Mouse (Mus musculus): ENCODE measurements around the gene Elavl3. TPM values are rescaled to one million over a fixed set of nuclear protein-coding genes. Genes with fewer than 3 reads are reported as not detected.

Gene Elavl3
- polyA plus RNA-seq, 1 experiment from 2014 or later = 0.19 TPM

- no peak for DNase-seq (ENCODE audit: low spot score)
- H3K4me1 ChIP-seq (replicated peaks; ENCODE audit: control insufficient read depth, insufficient read depth, low read length) = no peaks in the 10 kb centered on the region
- H3K27me3 ChIP-seq (replicated peaks; ENCODE audit: control insufficient read depth, insufficient read depth, low read length) = peaks cover 25% of the 10 kb centered on the region
- 87% methylated on average over 10 of the region's 10 CpGs for WGBS
- no peak overlapping the region for H3K27ac ChIP-seq (ENCODE audit: low read depth, low read length)
- no peak overlapping the region for H3K4me2 ChIP-seq
- no peak overlapping the region for H3K9ac ChIP-seq (ENCODE audit: low read depth, low read length)
- H3K4me3 ChIP-seq (ENCODE audit: low read depth, low read length) = no peak overlapping the region
- no peak for ATAC-seq (replicated peaks; ENCODE audit: low FRiP score)
- H3K36me3 ChIP-seq (ENCODE audit: control insufficient read depth, insufficient read depth, low read length) = no peaks in the 10 kb centered on the region
- no peaks in the 10 kb centered on the region for H3K9me3 ChIP-seq (ENCODE audit: control insufficient read depth, low read length)
Observed at GRCm38 (mm10) chr9:21976626-21977175, 75.1 kb downstream of the Elavl3 start.

GRCm38 (mm10) chr9:21969304-21969703 is 82.5 kb downstream of the Elavl3 start:
- WGBS = 85% methylated on average over 4 of the region's 4 CpGs
- ATAC-seq (replicated peaks; ENCODE audit: low FRiP score) (no peak), DNase-seq (ENCODE audit: low spot score) (no peak)
- no peaks in the 10 kb centered on the region for H3K36me3 ChIP-seq (ENCODE audit: control insufficient read depth, insufficient read depth, low read length)
- no peak overlapping the region for H3K27ac ChIP-seq (ENCODE audit: low read depth, low read length)
- H3K4me3 ChIP-seq (ENCODE audit: low read depth, low read length) = no peak overlapping the region
- no peak overlapping the region for H3K4me2 ChIP-seq
- H3K27me3 ChIP-seq (replicated peaks; ENCODE audit: control insufficient read depth, insufficient read depth, low read length) = no peaks in the 10 kb centered on the region
- H3K9ac ChIP-seq (ENCODE audit: low read depth, low read length) = no peak overlapping the region
- no peaks in the 10 kb centered on the region for H3K4me1 ChIP-seq (replicated peaks; ENCODE audit: control insufficient read depth, insufficient read depth, low read length)
- H3K9me3 ChIP-seq (ENCODE audit: control insufficient read depth, low read length) = no peaks in the 10 kb centered on the region

GRCm38 (mm10) chr9:21968883-21969282 is 82.9 kb downstream of the Elavl3 start:
- H3K27ac ChIP-seq (ENCODE audit: low read depth, low read length) = no peak overlapping the region
- no peak overlapping the region for H3K9ac ChIP-seq (ENCODE audit: low read depth, low read length)
- H3K27me3 ChIP-seq (replicated peaks; ENCODE audit: control insufficient read depth, insufficient read depth, low read length) = no peaks in the 10 kb centered on the region
- no peaks in the 10 kb centered on the region for H3K36me3 ChIP-seq (ENCODE audit: control insufficient read depth, insufficient read depth, low read length)
- DNase-seq (ENCODE audit: low spot score) (no peak), ATAC-seq (replicated peaks; ENCODE audit: low FRiP score) (no peak)
- H3K9me3 ChIP-seq (ENCODE audit: control insufficient read depth, low read length) = no peaks in the 10 kb centered on the region
- 59% methylated on average over 6 of the region's 6 CpGs for WGBS
- H3K4me2 ChIP-seq = no peak overlapping the region
- peaks cover 4% of the 10 kb centered on the region for H3K4me1 ChIP-seq (replicated peaks; ENCODE audit: control insufficient read depth, insufficient read depth, low read length)
- no peak overlapping the region for H3K4me3 ChIP-seq (ENCODE audit: low read depth, low read length)

Other genes with a start within 250 kb of the Elavl3 start
- gene Angptl8, start 216.5 kb downstream of the Elavl3 start, polyA plus RNA-seq (2014; fragmentation: Nextera tagmentation; extraction: Ambion mirVana) = 16.1 and 17.4 TPM in 2 replicates
- 14.9 and 21.6 TPM in 2 replicates for gene Dock6, start 199.4 kb downstream of the Elavl3 start, polyA plus RNA-seq (2014; fragmentation: Nextera tagmentation; extraction: Ambion mirVana)
- gene Rab3d, start 133.8 kb downstream of the Elavl3 start, polyA plus RNA-seq (2014; fragmentation: Nextera tagmentation; extraction: Ambion mirVana) = 5.7 and 7.3 TPM in 2 replicates
- gene Ccdc159, start 124.6 kb downstream of the Elavl3 start, polyA plus RNA-seq (2014; fragmentation: Nextera tagmentation; extraction: Ambion mirVana) = 2.2 and 2.9 TPM in 2 replicates
- gene Tmem205, start 124.5 kb downstream of the Elavl3 start, polyA plus RNA-seq (2014; fragmentation: Nextera tagmentation; extraction: Ambion mirVana) = 45.0 and 51.0 TPM in 2 replicates
- gene Plppr2, start 115.0 kb downstream of the Elavl3 start, polyA plus RNA-seq (2014; fragmentation: Nextera tagmentation; extraction: Ambion mirVana) = 6.1 and 7.2 TPM in 2 replicates
- 9.8 and 11.9 TPM in 2 replicates for gene Swsap1, start 96.3 kb downstream of the Elavl3 start, polyA plus RNA-seq (2014; fragmentation: Nextera tagmentation; extraction: Ambion mirVana)
- 131 TPM in 2 replicates for gene Epor, start 88.5 kb downstream of the Elavl3 start, polyA plus RNA-seq (2014; fragmentation: Nextera tagmentation; extraction: Ambion mirVana)
- gene Rgl3, start 62.6 kb downstream of the Elavl3 start, polyA plus RNA-seq (2014; fragmentation: Nextera tagmentation; extraction: Ambion mirVana) = 0.34 and 0.55 TPM in 2 replicates
- 0.23 and 0.29 TPM in 2 replicates for gene Ccdc151, start 49.4 kb downstream of the Elavl3 start, polyA plus RNA-seq (2014; fragmentation: Nextera tagmentation; extraction: Ambion mirVana)
- gene Prkcsh, start 49.2 kb downstream of the Elavl3 start, polyA plus RNA-seq (2014; fragmentation: Nextera tagmentation; extraction: Ambion mirVana) = 89.4 and 89.5 TPM in 2 replicates
- gene Gm49318, start 19.2 kb upstream of the Elavl3 start, polyA plus RNA-seq (2014; fragmentation: Nextera tagmentation; extraction: Ambion mirVana) = not detected in 2 replicates
- gene Zfp653, start 19.4 kb upstream of the Elavl3 start, polyA plus RNA-seq (2014; fragmentation: Nextera tagmentation; extraction: Ambion mirVana) = 5.5 and 7.5 TPM in 2 replicates
- gene Ecsit, start 33.4 kb upstream of the Elavl3 start, polyA plus RNA-seq (2014; fragmentation: Nextera tagmentation; extraction: Ambion mirVana) = 55.1 and 59.2 TPM in 2 replicates
- gene Cnn1, start 47.2 kb upstream of the Elavl3 start, polyA plus RNA-seq (2014; fragmentation: Nextera tagmentation; extraction: Ambion mirVana) = 3.6 and 6.2 TPM in 2 replicates
- gene Elof1, start 65.1 kb upstream of the Elavl3 start, polyA plus RNA-seq (2014; fragmentation: Nextera tagmentation; extraction: Ambion mirVana) = 159 and 169 TPM in 2 replicates
- gene Acp5, start 83.7 kb upstream of the Elavl3 start, polyA plus RNA-seq (2014; fragmentation: Nextera tagmentation; extraction: Ambion mirVana) = 156 and 162 TPM in 2 replicates
- 66.6 and 67.9 TPM in 2 replicates for gene Pigyl, start 104.8 kb upstream of the Elavl3 start, polyA plus RNA-seq (2014; fragmentation: Nextera tagmentation; extraction: Ambion mirVana)
- 0.13 and 0.15 TPM in 2 replicates for gene Zfp872, start 136.1 kb upstream of the Elavl3 start, polyA plus RNA-seq (2014; fragmentation: Nextera tagmentation; extraction: Ambion mirVana)
- 16.9 and 19.7 TPM in 2 replicates for gene Zfp809, start 173.7 kb upstream of the Elavl3 start, polyA plus RNA-seq (2014; fragmentation: Nextera tagmentation; extraction: Ambion mirVana)
- gene Zfp599, start 207.9 kb upstream of the Elavl3 start, polyA plus RNA-seq (2014; fragmentation: Nextera tagmentation; extraction: Ambion mirVana) = 4.8 and 5.0 TPM in 2 replicates

Data from liver, embryonic 11.5 days (tissue).